Mouse (Mus musculus): ENCODE data around the gene Vmn1r25. TPM values are rescaled to one million over a fixed set of nuclear protein-coding genes. Genes with fewer than 3 reads are reported as not detected.
"Not testable (repeated sequence)": the region's sequence is repeated elsewhere in the genome, so short reads cannot be mapped to it uniquely, and the experiment has no call there.

The Vmn1r25 gene
- not detected in 2 replicates for polyA plus RNA-seq (2014; fragmentation: Nextera tagmentation; extraction: Ambion mirVana)

- H3K4me2 ChIP-seq (ENCODE audit: low read length) = no peak within 1 kb of the TSS
- H3K27ac ChIP-seq (replicated peaks in 1 of 2; ENCODE audit: control insufficient read depth in 1 of 2, insufficient read depth in 1 of 2, low read depth in 2 of 2, low read length in 2 of 2) = no peak within 1 kb of the TSS
- H3K4me3 ChIP-seq (ENCODE audit: control insufficient read depth in 1 of 2, insufficient read depth in 1 of 2, low read depth in 1 of 2, low read length in 2 of 2) = no peak within 1 kb of the TSS
- no peak for ATAC-seq (ENCODE audit: insufficient number of reproducible peaks, insufficient read depth, low FRiP score, low read depth)
- H3K27me3 ChIP-seq (ENCODE audit: control insufficient read depth, insufficient read depth, low read length) = no peaks in the 10 kb centered on the region
- H3K36me3 ChIP-seq (ENCODE audit: control insufficient read depth, insufficient read depth, low read length) = no peaks in the 10 kb centered on the region
- H3K9ac ChIP-seq (ENCODE audit: low read length) = no peak within 1 kb of the TSS
- 51% methylated on average over 3 of the region's 3 CpGs for WGBS
- no peaks in the 10 kb centered on the region for H3K4me1 ChIP-seq (ENCODE audit: control insufficient read depth in 2 of 2, insufficient read depth in 2 of 2, low read length in 2 of 2)
- H3K9me3 ChIP-seq (ENCODE audit: control insufficient read depth, low read length) = no peaks in the 10 kb centered on the region
Measured at GRCm38 (mm10) chr6:57980710-57981109, at the start of gene Vmn1r25. Gene Vmn1r25, minus strand, starts transcription at chr6:57980810.

DNA sequence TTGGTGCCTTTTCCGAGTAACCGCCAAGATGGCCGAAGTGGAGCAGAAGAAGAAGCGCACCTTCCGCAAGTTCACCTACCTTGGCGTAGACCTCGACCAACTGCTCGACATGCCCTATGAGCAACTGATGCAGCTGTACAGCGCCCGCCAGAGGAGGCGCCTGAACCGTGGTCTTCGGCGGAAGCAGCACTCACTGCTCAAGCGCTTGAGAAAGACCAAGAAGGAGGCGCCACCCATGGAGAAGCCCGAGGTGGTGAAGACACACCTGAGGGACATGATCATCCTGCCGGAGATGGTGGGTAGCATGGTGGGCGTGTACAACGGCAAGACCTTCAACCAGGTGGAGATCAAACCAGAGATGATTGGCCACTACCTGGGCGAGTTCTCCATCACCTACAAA is 36.9 kb upstream of the Vmn1r25 start:
- H3K36me3 ChIP-seq (ENCODE audit: control insufficient read depth, insufficient read depth, low read length); H3K4me3 ChIP-seq (ENCODE audit: control insufficient read depth in 1 of 2, insufficient read depth in 1 of 2, low read depth in 1 of 2, low read length in 2 of 2); H3K27me3 ChIP-seq (ENCODE audit: control insufficient read depth, insufficient read depth, low read length); H3K9me3 ChIP-seq (ENCODE audit: control insufficient read depth, low read length); H3K4me1 ChIP-seq (ENCODE audit: control insufficient read depth in 2 of 2, insufficient read depth in 2 of 2, low read length in 2 of 2); ATAC-seq (ENCODE audit: insufficient number of reproducible peaks, insufficient read depth, low FRiP score, low read depth); H3K4me2 ChIP-seq (ENCODE audit: low read length); H3K9ac ChIP-seq (ENCODE audit: low read length); H3K27ac ChIP-seq (replicated peaks in 1 of 2; ENCODE audit: control insufficient read depth in 1 of 2, insufficient read depth in 1 of 2, low read depth in 2 of 2, low read length in 2 of 2): not testable (repeated sequence)
- WGBS = 86% methylated on average over 20 of the region's 21 CpGs

GRCm38 (mm10) chr6:58015059-58015458 is 34.4 kb upstream of the Vmn1r25 start, which contains the start of gene Vmn1r26:
Gene Vmn1r26, minus strand, starts transcription at chr6:58015159.
- Histone ChIP-seq H3K27ac (replicated peaks in 1 of 2; ENCODE audit: control insufficient read depth in 1 of 2, insufficient read depth in 1 of 2, low read depth in 2 of 2, low read length in 2 of 2) (no peak within 1 kb of the TSS), H3K27me3 (ENCODE audit: control insufficient read depth, insufficient read depth, low read length) (no peaks in the 10 kb centered on the region), H3K4me2 (ENCODE audit: low read length) (no peak within 1 kb of the TSS), H3K9me3 (ENCODE audit: control insufficient read depth, low read length) (no peaks in the 10 kb centered on the region), H3K9ac (ENCODE audit: low read length) (no peak within 1 kb of the TSS), H3K4me3 (ENCODE audit: control insufficient read depth in 1 of 2, insufficient read depth in 1 of 2, low read depth in 1 of 2, low read length in 2 of 2) (no peak within 1 kb of the TSS), H3K4me1 (ENCODE audit: control insufficient read depth in 2 of 2, insufficient read depth in 2 of 2, low read length in 2 of 2) (no peaks in the 10 kb centered on the region), H3K36me3 (ENCODE audit: control insufficient read depth, insufficient read depth, low read length) (no peaks in the 10 kb centered on the region)
- WGBS = 86% methylated on average over 1 of the region's 1 CpGs
- ATAC-seq (ENCODE audit: insufficient number of reproducible peaks, insufficient read depth, low FRiP score, low read depth) = no peak

DNA sequence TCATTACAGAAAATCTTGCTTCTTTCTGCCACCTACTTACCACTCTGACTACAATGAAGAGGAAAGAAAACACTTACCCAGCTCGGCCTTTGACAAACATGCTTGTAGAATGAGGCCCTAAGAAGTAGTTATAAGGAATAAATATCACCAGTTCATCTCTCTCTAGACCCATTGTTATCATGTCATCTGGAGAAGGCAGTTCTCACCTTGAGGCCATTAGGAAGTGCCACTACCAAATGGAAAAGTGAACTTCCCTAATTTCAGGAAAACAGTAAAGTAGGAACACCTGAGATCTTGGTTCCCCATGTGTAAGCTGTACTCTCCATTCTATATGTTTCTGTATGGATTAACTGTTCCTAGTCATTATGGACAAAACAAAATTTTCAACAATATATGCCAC is 19.2 kb downstream of the Vmn1r25 start, which contains the start of gene Vmn1r24:
Vmn1r24 (minus strand) TSS at position 101 of the 400 bp plus-strand sequence.
- H3K36me3 ChIP-seq (ENCODE audit: control insufficient read depth, insufficient read depth, low read length); H3K9ac ChIP-seq (ENCODE audit: low read length); H3K9me3 ChIP-seq (ENCODE audit: control insufficient read depth, low read length); H3K4me3 ChIP-seq (ENCODE audit: control insufficient read depth in 1 of 2, insufficient read depth in 1 of 2, low read depth in 1 of 2, low read length in 2 of 2); H3K27me3 ChIP-seq (ENCODE audit: control insufficient read depth, insufficient read depth, low read length); H3K4me2 ChIP-seq (ENCODE audit: low read length); H3K4me1 ChIP-seq (ENCODE audit: control insufficient read depth in 2 of 2, insufficient read depth in 2 of 2, low read length in 2 of 2); H3K27ac ChIP-seq (replicated peaks in 1 of 2; ENCODE audit: control insufficient read depth in 1 of 2, insufficient read depth in 1 of 2, low read depth in 2 of 2, low read length in 2 of 2); ATAC-seq (ENCODE audit: insufficient number of reproducible peaks, insufficient read depth, low FRiP score, low read depth): not testable (repeated sequence)
- 69% methylated on average over 1 of the region's 1 CpGs for WGBS

Other genes with a start within 250 kb of the Vmn1r25 start
- gene Vopp1, start 155.7 kb downstream of the Vmn1r25 start, polyA plus RNA-seq (2014; fragmentation: Nextera tagmentation; extraction: Ambion mirVana) = 14.3 and 20.2 TPM in 2 replicates
- gene Vmn1r21, start 130.5 kb downstream of the Vmn1r25 start, polyA plus RNA-seq (2014; fragmentation: Nextera tagmentation; extraction: Ambion mirVana) = not detected in 2 replicates
- not detected in 2 replicates for gene Vmn1r22, start 72.8 kb downstream of the Vmn1r25 start, polyA plus RNA-seq (2014; fragmentation: Nextera tagmentation; extraction: Ambion mirVana)
- gene Vmn1r23, start 54.0 kb downstream of the Vmn1r25 start, polyA plus RNA-seq (2014; fragmentation: Nextera tagmentation; extraction: Ambion mirVana) = not detected in 2 replicates
- not detected in 2 replicates for gene Vmn1r24, start 19.3 kb downstream of the Vmn1r25 start, polyA plus RNA-seq (2014; fragmentation: Nextera tagmentation; extraction: Ambion mirVana)
- not detected in 2 replicates for gene Vmn1r26, start 34.3 kb upstream of the Vmn1r25 start, polyA plus RNA-seq (2014; fragmentation: Nextera tagmentation; extraction: Ambion mirVana)
- gene Vmn1r27, start 238.0 kb upstream of the Vmn1r25 start, polyA plus RNA-seq (2014; fragmentation: Nextera tagmentation; extraction: Ambion mirVana) = not detected in 2 replicates

Measured in heart, embryonic 14.5 days (tissue).